Mouse (Mus musculus): ENCODE measurements around the gene Tbl1x. TPM values are rescaled to one million over a fixed set of nuclear protein-coding genes. Genes with fewer than 3 reads are reported as not detected.

Gene Tbl1x
- 67.9 TPM for polyA plus RNA-seq (2017; shearing (Covaris generic))

GRCm38 (mm10) chrX:77510371-77511300, at the start of gene Tbl1x:
Gene Tbl1x (plus strand): TSS chrX:77511013.

